Mouse (Mus musculus) urinary bladder, adult 18-20 months (tissue): ENCODE measurements at regions not wholly inside any gene's neighbourhood (a gene's known extent, or its start where the extent isn't known, plus 50 kb on each side); places are given as distances from the start of the nearest gene placed in this dataset.
A peak's percentile ranks its signal among the peaks of the same experiment; 100 is the strongest.

Source experiments
- DNase-seq, 2 experiments: peaks; one replicate each; pipeline ENCODE4 v3.0.0; 2022; ENCODE audit warnings: low spot score in 2 of 2, mixed read lengths in 2 of 2

DNA sequence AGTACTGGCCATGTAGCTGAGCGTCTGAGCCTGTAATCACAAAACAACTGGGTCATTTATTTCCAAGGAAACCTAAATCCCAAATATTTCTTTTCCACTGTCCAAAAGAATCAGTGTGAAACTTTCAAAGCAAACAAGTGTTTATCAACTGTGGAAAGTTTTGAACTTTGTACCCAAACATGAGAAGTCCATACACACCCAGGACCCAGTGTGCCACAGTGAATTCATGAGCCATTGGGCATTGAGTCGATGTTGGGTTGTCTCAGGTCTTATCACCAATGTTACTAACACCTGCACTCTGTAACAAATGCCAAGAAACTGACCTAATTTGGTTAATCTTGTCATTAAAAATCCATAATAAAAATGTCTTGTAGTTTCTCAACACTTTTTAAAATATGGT, 305.8 kb upstream of the Igfbp3 start:
- no peak for DNase-seq

DNA sequence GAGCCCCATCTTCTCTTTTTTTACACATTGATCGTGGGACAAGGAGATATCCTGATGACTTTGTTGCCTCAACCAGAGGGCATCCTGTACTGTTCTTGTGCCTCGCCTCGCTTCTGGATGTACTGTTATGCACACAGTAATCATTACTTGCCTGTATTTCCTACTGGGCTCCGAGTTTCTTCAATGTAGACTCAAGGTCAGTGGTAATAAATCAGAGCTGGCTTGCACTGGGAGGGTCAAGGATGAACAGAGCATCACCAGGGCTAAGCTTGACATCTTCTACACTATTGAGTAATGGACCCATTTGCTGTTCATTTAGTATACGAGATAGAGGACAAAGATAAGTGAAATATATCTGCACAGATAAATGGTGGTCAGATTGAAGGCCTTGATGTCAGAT, 295.1 kb upstream of the Igfbp3 start:
- DNase-seq = no peak

DNA sequence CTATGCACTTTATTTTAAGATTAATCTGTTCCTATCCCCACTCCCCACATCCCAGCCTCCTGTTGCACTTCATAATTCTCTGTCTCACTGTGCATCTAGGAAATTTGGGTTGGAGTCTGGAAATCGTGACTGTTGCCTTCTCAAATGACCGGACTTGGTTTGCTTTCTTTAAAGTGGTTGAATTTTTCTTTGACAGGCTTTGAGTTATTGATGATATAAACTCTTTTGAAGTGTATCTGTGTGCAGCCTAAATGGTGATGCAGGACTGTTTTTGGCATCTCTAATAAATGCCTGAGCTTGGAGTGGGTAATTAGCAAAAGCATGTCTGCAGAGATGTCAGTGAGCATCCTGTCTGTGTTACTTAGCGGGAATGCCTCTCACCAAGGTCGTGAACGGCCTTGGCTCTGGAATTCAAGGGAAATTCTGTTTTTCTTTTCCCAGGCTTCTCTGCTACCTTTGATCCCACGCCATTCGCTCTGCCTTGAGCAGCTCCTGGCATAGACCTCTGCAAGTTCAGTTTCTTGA, 292.8 kb upstream of the Igfbp3 start:
- no peak for DNase-seq

DNA sequence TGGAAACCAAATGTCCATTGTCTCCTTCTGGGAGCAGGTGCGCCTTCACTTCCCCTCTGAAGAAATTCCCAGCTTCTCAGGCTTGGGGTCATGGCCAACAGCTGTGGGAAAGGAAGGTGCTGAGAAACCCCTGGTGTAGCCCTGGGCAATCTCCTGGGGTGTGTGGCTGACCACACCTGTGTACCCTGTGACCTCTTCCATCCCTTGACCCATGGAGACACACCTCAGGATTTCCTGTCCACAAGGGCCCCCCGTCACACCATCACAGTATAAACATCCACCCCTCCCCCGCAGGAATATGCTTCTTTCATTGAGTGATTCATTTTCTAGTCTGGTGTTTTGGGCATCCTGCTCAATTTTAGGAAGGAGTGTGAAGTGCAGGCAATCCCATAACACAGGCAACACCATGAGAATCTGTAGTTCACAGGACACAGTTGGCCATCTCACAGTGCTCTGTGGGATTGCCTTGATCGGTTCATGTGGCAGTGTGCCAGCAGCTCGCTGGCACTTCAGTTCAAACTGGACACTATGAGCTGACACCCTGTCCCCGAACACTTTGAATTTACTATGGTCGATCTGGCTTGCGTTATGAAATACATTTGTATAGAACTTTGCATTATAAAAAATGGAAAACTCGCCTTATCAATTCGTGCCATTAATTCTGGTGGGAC, 291.1 kb upstream of the Igfbp3 start:
- DNase-seq = no peak

DNA sequence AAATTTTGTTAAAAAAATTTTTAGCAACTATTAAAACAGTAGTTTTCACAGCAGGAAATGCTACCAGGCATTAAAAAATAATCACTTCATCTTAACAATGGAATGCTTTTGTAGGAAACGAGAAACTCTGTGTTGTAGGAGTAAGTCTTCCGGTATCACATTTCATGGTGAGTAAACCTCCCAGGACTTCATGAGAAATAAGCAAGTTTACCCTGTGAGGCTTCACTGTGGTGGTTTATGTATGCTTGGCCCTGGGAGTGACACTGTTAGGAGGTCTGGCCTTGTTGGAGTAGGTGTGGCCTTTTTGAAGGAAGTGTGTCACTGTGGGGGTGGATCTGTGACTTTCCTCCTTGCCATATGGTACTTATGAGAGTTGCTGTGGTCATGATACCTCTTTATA, 289.0 kb upstream of the Igfbp3 start:
- DNase-seq = no peak

DNA sequence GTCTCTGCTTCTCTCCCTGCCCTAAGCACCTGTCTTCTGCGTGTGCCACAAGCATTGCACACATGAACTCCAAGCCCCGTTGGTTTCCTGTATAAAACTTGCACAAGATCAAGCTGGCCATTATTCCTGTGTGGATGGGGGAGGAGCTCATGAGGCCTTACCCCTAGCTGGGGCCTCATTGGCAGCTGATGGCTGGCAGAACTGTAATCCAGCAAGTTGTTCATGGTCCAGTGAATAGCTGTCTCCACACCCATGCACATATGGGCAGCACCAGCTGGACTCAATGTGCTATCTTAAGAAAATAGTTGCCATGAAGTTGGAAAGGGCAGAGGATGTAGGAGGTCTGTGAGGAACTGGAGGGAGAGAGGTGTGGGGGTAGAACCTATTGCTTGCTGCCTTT, 288.3 kb upstream of the Igfbp3 start:
- no peak for DNase-seq

DNA sequence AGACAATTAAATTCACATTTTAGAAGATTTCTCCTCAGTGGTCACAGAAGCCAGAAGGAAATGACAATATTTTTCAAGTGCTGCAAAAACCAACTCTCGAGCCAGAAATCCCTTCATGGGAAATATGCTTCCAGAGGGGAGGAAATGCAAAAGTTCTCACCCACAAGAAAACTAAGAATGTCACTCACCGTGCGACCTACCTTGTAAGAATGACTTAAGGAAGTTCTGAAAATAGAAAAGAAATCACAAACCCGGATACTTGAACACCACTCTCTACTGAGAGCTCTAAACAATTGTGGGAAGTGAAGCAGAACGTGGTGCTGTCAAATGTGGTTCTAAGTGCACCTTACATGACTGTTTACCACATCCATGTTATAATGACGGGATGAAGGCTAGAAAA, 284.1 kb upstream of the Igfbp3 start:
- no peak for DNase-seq

DNA sequence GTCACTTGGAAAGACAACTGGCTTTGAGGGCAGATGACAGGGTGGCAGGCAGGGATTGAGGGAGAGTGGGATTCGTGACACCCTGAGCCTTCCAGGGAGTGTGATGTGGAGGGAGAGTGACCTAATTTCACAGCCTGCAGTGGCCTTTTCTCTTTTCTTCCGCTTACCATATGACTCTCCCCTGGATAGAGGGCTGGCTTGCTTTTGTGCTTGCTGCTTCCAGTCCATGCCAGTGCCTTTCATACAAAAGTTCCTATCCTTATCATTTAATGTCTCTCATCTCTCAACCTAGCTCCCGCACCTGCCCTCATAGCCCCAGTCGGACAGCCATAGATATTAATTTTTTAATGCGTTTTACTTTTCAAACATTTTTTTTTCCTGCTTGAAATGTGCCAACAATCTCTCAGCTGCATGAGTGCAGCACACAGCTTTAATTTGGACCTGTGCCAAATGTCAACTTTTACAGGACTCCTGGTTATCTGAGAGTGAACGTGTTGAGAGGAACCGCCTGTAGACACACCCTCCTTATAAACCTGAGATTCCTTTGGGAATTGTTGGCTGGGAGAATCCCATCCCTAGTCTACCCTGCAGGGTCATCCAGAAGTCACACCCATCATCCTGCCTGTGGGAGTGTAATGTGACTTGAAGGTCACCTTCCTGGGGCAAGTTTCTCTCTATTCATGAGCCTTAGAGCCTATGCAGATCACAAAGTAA, 260.3 kb upstream of the Igfbp3 start:
- no peak for DNase-seq

DNA sequence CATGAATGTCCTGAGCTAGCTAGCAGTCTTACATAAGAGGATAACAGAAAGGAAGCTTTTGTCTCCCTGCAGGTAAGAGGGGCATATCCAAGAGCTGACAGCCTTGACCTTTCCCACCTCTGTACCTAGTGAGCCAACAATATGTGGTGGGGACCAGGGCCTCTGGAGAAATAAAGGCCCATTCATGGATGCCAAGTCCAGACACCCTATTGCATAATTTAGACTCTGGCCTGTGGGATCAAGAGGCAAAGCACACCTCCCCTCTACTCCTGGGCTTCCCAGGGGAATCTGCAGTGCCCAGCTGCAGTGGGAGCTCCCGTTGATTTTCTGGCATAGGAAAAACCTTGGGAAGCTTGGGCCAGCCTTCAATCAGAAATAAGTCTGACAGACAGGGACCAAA, 251.8 kb upstream of the Igfbp3 start:
- DNase-seq = no peak

DNA sequence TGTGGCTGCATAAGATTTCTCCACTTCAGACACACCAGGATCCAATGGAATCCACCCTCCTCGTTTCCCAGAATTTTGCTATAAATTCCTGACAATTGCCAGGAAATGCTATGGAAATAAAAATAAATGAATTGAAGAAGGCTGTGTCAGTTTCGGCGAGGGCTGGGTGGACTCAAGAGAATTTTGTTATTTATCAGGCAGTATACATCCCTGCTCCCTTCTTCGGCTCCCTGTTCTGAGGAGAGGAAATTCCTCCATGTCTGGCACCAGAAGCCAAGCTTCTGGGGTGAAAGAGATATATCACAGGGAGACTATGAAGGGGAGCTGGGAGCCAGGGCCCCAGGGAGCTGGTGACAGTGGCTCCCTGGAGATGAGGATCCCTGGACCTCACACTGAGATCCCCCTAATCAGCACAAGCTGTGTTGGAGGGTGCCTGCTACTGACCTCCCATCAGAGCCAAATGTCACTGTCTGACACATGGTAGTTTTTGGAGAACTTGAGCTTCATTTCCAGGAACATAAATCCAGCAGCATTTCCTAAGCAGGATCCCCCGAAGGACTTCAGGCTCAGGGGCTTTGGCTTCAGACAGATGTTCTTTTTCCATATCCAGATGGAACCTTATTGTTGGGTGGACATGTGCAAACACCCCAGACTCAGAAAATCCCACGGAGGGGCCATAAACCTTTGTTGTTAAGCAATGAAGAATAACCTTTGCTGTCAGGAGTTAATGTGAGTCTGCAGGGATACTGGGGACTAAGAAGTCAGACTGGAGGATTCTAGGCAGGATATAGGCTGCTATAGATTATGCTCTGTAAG, 248.4 kb upstream of the Igfbp3 start:
- DNase-seq = no peak

DNA sequence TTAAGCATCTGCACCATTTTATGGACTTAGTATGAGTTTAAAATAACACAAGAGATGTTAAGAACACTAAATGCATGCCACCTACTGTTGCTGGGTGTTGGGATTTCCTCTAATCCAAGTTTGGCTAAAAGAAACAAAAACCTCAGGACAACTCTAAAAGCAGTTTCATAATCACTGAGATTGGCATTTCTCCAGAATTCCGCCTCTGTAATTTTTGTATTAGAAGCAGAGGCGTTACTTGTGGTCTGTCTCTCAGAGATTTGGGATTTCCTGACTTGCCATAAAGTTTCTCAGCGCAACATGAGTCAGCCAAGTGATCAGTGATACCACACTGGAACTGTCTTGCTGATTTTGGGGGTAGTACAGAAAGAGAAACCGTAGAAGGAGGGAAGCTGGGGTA, 238.0 kb upstream of the Igfbp3 start:
- no peak for DNase-seq

DNA sequence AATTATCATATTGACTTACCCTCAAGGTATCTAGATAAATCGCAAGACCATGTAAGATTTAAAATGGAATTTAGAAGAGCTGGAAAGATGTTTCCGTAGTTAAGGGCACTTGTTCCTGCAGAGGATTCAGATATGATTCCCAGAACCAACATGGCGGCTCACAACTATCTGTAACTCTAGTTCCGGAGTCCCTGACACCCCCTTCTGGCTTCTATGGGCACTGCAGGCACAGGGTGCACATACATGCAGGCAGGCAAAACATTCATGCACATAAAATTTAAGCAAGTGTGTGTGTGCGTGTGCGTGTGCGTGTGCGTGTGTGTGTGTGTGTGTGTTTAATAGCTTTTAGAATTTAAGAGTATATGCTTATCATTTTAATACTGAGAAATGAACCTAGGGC, 230.8 kb upstream of the Igfbp3 start:
- no peak for DNase-seq

DNA sequence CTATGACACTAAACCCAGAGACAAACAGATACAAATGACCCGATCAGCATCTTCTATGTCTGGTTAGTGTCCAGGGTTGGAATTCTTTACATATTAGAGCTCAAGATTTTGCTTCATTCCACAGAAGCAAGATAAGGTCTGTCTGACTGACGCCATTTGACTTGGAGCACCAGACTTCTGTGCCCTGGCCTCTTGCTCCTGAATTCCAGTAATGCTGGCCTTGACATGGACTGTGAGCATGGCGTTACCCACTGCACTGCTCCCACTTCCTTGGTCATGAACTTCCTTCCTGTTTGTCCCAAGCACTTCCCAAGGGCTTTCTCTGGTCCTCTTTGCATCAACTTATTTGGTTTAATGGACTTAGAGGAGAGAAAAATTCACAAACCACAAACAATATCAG, 225.6 kb upstream of the Igfbp3 start:
- DNase-seq = no peak

DNA sequence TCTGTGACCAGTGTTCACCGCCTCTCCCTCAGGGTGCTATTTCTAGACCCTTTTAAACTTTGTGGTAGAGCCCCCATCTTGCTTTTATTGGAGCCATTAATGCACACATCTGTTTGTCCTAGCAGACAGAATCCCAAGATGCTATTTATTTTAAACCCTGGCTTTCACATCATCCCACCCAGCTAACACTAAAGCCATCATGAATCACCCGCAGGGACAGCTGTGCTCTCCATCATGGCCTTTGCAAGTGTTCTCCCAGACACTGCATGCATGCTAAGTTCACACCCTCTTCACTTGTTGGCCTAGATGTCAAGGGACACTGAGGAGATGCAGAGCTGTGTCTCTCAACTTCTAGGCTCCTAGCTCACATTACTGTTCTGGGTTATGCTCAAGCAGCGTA, 220.9 kb upstream of the Igfbp3 start:
- no peak for DNase-seq

DNA sequence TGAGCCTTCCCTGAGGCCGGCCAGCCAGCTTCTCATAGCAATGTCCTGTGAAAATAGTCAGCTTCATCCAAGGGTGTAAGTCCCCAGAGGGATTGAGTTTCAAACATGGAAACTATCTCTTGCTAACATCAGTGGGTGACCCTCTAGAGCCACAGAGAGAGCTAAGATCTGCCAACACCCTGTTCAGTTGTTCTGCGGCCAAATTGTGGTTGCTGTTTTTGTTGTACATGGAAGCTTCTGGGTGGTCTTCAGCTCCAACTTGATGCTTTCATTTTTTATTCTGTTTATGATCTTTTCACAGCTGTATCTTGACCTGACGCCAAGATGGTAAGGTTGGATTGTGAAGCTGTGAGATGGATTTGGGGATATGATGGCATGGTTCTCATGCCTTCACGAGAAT, 214.0 kb upstream of the Igfbp3 start:
- DNase-seq = no peak

DNA sequence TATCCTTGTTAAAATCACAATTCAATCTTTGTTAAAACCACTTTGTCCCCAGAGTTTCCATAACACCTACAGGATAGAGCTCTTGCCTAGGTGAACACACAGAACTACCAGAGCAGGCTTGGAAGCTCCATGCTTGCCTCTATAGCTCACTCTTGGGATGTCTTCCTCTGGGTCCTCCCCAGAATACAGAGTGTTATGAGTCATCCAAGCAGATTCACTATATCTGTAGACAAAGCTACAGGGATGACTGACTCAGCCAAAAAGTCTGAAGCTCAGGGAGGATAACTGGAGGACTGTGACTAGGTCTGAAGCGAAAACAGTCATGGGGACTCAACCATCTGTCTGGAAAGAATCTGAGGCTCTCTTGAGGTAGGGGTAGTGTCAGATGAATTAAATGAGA, 211.5 kb upstream of the Igfbp3 start:
- DNase-seq = no peak

DNA sequence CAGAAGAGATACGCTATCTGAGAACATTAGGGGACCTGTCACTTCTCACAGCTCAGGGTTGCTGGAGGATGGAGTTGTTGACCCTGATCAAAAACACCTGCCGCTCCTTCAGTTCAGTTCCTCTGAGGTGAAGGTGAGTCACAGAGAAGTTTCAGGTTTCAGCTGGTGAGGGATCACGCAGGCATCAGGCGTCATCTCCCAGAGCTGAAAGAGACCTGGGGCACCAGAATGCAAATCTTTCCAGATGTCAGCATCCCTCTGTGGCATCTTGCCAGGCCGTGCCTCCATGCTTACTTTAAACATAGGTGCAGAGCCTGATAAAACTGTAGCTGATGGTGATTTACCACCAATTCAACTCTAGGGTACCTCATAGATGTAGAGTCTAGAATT, 210.4 kb upstream of the Igfbp3 start:
- no peak for DNase-seq

DNA sequence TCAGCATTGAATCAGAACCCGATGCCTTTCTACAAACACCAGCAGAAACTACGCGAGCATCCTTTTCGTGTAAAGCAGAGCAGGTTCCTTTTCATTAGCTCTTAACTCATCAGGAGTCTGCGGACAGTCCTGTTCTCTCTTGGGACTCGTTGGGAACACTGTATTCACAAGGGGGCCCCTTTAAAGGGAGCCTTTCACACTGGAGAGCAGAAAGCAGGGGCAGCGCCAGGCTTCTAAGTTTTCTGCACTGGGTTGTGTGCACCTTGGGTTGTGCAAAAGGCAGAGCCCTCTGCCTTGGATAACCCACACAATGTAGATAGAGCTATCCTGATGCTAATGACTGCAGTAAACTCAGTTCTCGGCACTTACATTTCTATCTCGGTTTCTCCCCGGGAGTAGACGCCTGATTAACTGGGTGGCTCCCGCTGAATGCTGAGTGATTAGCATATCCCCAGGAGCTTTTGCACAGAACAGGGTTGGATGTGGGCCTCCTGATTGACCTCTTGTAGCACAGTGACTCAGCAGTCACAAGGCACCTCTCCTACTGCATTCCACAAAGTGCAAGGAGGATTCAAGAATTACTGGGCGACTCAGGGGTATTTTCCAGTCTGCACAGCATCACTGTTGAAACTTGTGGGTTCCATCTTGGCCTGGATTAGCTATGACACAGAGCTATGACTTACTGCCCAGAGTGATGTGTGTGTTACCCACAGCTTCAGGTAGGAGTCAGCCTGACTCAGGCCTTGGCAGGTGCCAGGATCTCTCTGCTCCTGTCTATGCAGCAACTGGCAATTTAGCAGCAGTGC, 209.8 kb upstream of the Igfbp3 start:
- DNase-seq = peak; percentile 11 to 18

DNA sequence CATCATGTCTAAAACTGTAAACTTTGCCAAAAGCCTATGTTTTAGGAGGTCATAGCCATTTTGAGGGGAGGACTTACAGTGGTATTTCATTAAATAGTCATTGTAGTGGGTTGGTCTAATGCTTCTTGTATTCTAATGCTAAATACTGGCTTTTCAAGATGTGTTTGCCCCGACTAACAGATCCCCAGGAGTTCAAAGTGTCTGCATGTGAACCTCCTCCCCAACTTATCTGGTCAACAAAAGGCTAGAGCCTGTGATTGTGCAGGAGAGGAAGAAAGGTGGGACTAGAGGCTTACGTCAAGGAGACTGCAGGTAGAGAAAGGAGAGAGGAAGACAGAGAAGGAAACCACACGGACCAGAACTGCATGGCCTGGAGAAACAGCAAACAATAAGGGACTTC, 198.9 kb upstream of the Igfbp3 start:
- DNase-seq = no peak

DNA sequence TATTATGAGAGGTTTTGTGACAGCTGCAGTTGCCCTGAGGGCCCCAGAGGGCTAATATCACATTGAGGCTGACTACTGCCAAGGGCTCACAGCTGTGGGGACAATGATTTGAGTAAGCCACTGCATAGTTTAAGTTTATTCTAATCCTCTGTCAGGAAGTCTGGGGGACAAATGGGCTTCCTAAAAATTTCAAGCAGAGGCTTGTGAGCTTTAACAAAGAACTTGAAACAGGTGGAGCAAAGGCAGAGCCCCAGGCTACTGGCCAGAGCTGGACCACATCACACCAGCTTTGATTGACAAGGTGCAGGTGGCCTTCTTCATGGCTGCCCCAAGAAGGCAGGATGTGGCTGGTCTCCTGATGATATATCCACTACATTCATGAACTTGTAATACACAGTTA, 195.3 kb upstream of the Igfbp3 start:
- DNase-seq = no peak

DNA sequence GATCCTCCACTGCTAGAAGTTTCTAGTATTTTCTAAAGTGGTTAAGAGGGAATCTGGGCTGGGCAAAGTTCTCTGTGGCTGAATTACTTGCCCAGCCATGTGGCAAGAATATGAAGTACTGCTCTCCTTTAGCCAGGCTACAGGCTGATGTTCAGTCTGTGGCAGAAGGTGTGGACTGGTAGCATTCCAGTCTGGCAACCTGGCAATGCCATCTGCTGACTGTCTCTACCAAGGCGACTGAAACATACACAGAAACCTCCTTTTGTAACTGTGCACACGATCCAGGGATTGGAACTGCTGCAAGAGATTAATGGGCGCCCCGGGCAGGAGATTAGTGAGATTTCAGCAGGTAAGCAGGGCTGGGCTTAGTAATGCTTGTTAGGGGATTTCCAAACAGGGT, 190.9 kb upstream of the Igfbp3 start:
- DNase-seq = no peak

DNA sequence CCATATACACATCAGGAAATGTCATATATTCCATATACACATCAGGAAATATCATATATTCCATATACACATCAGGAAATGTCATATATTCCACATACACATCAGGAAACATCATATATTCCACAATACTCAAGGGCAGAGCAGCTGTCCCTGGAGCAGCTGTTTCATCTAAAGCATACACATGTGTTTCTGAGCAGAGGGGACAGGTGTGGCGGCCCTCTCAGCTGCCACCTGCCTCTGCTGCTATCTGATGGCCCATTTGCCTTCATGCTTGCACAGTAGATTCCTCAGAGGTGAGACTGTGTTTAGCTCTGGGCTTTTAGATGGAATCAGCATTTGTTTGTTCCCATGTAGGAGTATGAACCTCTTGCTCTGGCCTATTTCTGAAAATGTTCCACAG, 158.1 kb upstream of the Igfbp3 start:
- DNase-seq = peak in 1 of 2 experiments; percentile 9
